Mouse (Mus musculus) Patski (cell line): ENCODE measurements around the gene Hoxd3. TPM values are rescaled to one million over a fixed set of nuclear protein-coding genes. Genes with fewer than 3 reads are reported as not detected.

Experiments
- ATAC-seq: fragments of 100-300 bp; one replicate; pipeline ENCODE4 v1.8.0; 2021
- CTCF ChIA-PET: fragments of 350-600 bp; sonication (Branson Sonifier 250); formaldehyde crosslinking; loops from one replicate; lab custom pipeline; 2022; ENCODE audit warnings: inconsistent platforms; lab: Charles Lee
- POLR2A ChIA-PET: fragments of 350-600 bp; sonication (Branson Sonifier 250); formaldehyde crosslinking; loops from one replicate; lab custom pipeline; 2022; ENCODE audit warnings: antibody characterized with exemption, inconsistent platforms; lab: Charles Lee
- DNase-seq: peaks from one replicate; pipeline ENCODE4 v3.0.0-alpha.2; 2011; ENCODE audit warnings: low read depth, low spot score
- H3K27me3 ChIP-seq: fragments of 371-371 bp; one replicate; pipeline ENCODE4 v1.5.1; 2021
- CTCF ChIP-seq: fragments of 100-300 bp; IDR thresholded peaks from one replicate; pipeline ENCODE4 v1.5.1; 2021
- in situ Hi-C: fragments of 300-500 bp; cut with MboI; formaldehyde crosslinking; loops from 3 replicates; pipeline ENCODE4 v1.11.1; 2018; ENCODE audit warnings: low pct_unique_long_range_greater_than_20kb, mixed read lengths
- polyA plus RNA-seq: library from polyadenylated mRNA; unstranded; gene quantifications from one replicate; pipeline ENCODE4 v1.2.3, GENCODE M21; 2021

The Hoxd3 gene
- polyA plus RNA-seq, 1 experiment from 2014 or later = 0.27 TPM

DNA sequence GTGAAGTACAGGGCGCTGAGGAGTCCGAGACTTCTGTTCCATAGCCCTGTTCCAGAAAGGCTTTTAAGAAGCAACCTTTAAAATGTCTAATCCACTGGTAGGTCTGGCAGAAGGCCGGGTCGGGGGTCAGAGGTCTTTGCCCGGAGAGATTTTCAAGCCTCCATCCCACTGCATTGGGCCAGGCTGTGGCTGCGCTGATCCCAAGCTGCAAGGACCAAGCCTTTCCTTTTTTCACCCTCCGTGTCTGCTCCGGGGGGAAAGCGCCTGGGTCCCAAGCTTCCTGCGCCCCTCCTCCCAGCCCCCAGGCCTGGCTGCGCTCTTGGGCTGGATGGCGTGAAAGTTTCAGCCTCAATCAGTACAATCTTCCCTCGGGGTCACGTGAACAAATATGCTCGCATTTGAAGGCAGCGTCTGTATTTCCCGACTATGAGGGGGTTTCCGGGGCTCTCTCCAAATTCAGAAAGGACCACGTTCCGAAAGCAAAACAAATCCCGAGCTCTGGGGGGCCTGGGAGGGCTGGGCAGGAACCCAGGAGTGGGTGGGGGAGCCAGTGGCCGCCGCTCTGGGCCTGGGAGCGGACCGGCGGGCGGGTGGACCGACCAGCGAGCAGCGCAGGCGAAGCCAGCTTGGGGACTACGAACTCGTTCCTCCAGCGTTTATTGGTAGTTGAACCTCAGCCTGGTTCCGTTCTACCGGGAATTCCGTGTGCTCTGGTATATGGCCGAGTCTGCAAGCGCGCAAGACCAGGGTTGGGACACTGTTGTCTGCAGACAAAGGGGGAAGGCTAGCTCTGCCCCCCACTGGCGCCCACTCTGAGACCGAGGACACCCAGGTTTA, 24.3 kb downstream of the Hoxd3 start:
- no peak for ATAC-seq
- ChIA-PET CTCF (no interaction called here), POLR2A (interaction anchor here (0.6 kb wide), 1 partner anchor 25 kb away, joined by 4 read pairs; no protein-coding TSS in a partner anchor)
- in situ Hi-C loops = no loop called here
- TF ChIP-seq CTCF = no peak
- H3K27me3 ChIP-seq = no peaks in the 10 kb centered on the region
- DNase-seq = no peak

- no peaks in the 10 kb centered on the region for H3K27me3 ChIP-seq
These were observed 25.2 kb downstream of the Hoxd3 start for GRCm38 (mm10) chr2:74736688-74737577.

GRCm38 (mm10) chr2:74737578-74738070, 25.9 kb downstream of the Hoxd3 start:
- ATAC-seq (no peak), DNase-seq (no peak)
- ChIA-PET POLR2A (no interaction called here), CTCF (no interaction called here)
- TF ChIP-seq CTCF = no peak
- H3K27me3 ChIP-seq = no peaks in the 10 kb centered on the region
- in situ Hi-C loops = no loop called here

More at GRCm38 (mm10) chr2:74736688-74737577, 25.2 kb downstream of the Hoxd3 start:
- TF ChIP-seq CTCF = no peak
- ChIA-PET CTCF (no interaction called here), POLR2A (no interaction called here)
- DNase-seq = no peak
- no peak for ATAC-seq
- in situ Hi-C loops = no loop called here

DNA sequence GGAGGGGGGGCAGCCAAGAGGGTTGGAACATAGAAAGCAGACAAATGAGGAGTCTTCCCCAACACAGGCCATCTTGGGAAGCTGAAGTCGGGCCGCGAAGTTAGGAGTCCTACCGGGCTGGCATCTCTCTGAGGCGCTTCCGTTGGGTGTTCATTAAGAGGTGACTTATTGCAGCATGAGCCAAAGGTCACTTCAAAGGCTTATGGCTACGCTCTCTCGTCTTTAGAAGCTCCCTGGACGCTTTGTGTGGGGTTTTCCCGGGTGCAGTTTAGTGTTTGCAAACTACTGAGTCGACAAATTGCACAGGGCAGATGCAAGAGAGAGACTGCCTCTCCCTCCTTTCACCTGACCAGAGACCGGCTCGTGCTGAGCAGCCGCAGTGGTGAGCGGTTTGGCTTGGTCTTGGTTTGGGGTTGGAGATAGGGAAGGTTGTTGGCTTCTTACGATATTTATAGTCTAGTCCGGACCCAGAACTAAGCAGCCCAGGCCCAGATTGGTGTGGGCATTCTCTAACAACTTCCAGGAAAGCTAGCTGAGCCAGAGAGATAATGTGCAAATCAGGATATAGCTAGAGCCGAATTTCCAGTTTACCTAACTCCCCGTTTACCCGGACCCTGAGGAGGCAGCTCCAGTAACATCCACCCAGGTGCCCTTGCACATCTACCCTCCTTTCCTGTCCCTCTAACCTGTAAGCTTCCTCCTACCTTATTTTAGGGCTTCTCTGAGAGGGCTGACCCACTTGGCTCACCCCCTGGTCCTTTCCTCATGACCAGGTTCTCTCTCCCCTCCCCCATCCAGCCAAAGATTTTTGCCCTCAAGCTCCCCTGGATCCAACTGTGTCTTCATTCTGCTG, 27.1 kb downstream of the Hoxd3 start:
- ChIA-PET POLR2A (no interaction called here), CTCF (no interaction called here)
- in situ Hi-C loops = no loop called here
- TF ChIP-seq CTCF = no peak
- ATAC-seq = no peak
- no peak for DNase-seq
- no peaks in the 10 kb centered on the region for H3K27me3 ChIP-seq

GRCm38 (mm10) chr2:74739476-74739800, 27.7 kb downstream of the Hoxd3 start:
- ChIA-PET POLR2A (no interaction called here), CTCF (no interaction called here)
- TF ChIP-seq CTCF = no peak
- no peak for DNase-seq
- no peaks in the 10 kb centered on the region for H3K27me3 ChIP-seq
- in situ Hi-C loops = no loop called here
- ATAC-seq = no peak

DNA sequence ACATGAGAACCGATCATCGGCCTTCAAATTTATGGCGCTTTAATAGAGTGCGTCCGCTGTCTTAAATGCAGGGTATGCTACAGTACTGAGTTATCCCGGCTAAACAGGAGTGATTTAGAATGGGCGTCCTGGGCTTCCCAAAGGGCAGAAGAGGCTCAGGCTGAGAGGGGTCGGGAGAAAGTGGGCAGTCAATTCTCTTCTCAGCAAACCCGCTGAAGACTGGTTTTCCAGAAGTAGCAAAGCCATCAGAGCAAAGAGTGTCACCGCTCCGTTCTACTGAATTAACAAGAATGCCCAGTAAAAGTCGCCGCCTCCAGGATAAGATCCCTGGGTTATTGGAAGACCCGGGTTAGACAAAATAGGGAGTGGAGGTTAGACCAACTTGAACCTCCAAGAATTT, 28.1 kb downstream of the Hoxd3 start:
- CTCF ChIA-PET = no interaction called here
- ATAC-seq (no peak), DNase-seq (no peak)
- no peaks in the 10 kb centered on the region for H3K27me3 ChIP-seq
- POLR2A ChIA-PET = no interaction called here
- in situ Hi-C loops = no loop called here
- TF ChIP-seq CTCF = no peak

GRCm38 (mm10) chr2:74740311-74741091, 28.8 kb downstream of the Hoxd3 start:
- H3K27me3 ChIP-seq = no peaks in the 10 kb centered on the region
- CTCF ChIA-PET = no interaction called here

DNA sequence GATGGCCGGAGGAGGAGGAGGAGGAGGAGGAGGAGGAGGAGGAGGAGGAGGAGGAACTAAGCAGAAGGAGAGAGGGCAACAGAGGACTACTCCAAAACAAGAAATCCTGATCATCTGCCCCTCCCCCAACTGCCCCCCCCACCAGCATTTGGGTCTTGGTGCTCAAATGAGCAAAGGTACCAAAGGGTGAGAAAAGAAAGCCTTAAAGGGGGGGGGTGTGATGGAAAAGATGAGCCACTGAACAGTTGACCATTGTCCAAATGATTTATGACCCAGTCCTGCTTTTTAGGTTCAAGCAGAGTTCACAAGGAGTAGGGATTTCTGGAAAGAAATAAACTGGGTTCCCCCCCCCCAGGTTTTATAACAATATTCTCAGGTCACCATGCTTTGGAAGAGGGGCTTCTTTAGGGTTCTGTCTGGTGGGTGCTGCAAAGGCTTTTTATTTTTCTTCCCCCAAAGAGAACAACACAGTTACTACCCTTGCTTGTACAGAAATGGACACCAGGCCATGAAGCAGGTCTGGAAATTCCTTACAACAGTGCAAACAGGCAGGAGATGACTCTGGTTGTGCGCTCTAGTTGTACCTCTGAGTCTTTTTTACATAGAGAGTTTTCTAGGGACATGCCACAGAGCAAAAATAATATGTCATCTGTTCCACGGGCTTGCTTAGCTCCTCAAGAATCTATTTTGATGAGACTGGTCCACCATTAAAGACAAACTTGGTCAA, 29.7 kb downstream of the Hoxd3 start:
- no peak for TF ChIP-seq CTCF
- no peak for DNase-seq
- POLR2A ChIA-PET = no interaction called here
- H3K27me3 ChIP-seq = no peaks in the 10 kb centered on the region
- CTCF ChIA-PET = no interaction called here
- ATAC-seq = no peak
- in situ Hi-C loops = no loop called here

More at GRCm38 (mm10) chr2:74740311-74741091, 28.8 kb downstream of the Hoxd3 start:
- POLR2A ChIA-PET = no interaction called here
- no peak for TF ChIP-seq CTCF
- ATAC-seq (no peak), DNase-seq (no peak)
- in situ Hi-C loops = no loop called here

DNA sequence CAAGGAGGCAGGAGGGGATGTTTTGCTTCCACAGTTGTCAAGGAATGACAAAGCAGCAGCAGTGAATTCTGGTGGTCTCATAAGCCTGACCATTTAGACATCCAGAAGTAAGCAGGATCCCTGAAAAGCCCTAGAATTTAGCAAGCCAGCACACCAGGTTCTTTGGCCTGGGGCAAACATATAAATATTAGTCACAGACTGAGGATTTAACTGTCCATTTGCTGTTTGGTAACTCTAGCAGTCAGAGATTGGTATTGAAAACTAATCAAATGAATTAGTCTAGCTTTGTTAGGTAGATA, 30.2 kb downstream of the Hoxd3 start:
- TF ChIP-seq CTCF = no peak
- H3K27me3 ChIP-seq = no peaks in the 10 kb centered on the region

More for the DNA sequence above, 30.2 kb downstream of the Hoxd3 start:
- ATAC-seq = no peak
- ChIA-PET CTCF (no interaction called here), POLR2A (no interaction called here)
- in situ Hi-C loops = no loop called here
- no peak for DNase-seq
